Mouse (Mus musculus) E14TG2a.4 (cell line): Measurements from ENCODE around the gene Fam126a.

Experiments
- CTCF ChIP-seq: conservative IDR thresholded peaks from 2 replicates; pipeline ENCODE4 v1.5.1; 2014; ENCODE audit warnings: low read length
- POU5F1 ChIP-seq: IDR thresholded peaks from 2 replicates; pipeline ENCODE4 v1.6.1; 2014; ENCODE audit warnings: low read length, borderline replicate concordance

DNA sequence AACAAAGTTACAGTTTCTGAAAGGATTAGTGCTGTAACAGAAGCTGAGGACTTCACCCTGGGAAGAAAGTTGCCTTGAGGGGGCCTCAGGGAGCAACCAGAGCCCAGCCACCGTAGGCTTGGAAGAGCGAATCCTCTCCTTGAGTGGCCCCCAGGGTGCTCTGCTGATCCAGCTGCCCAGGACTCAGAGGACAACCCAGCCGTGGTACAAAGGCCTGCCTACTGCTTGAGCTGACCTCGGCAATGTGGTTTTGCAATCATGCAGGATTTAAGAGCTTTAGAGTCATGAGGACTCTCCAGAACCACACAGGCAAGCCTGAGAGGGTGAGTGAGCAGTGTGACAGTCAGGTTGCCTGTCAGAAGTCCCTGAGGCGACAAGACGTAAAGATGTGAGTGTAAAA, 41.5 kb upstream of the Fam126a start:
- TF ChIP-seq CTCF (no peak), POU5F1 (no peak)
